Mouse (Mus musculus) adrenal gland, adult 2 months (tissue): ENCODE data around the gene Galc. TPM values are rescaled to one million over a fixed set of nuclear protein-coding genes. Genes with fewer than 3 reads are reported as not detected.

ENCODE experiments used
- DNase-seq: peaks from one replicate; pipeline ENCODE4 v3.0.0; 2021
- long read RNA-seq: library from polyadenylated mRNA; stranded (forward); transcript quantifications from one replicate; pipeline ENCODE4 v2.0.0, GENCODE M21; 2021
- polyA plus RNA-seq: library from polyadenylated mRNA; depleted of rRNA; stranded (reverse); fragments of >200 nt; gene quantifications from 2 replicates; pipeline ENCODE4 v1.2.3, GENCODE M21; 2012; rRNA removed
- total RNA-seq, 2 experiments: library from RNA; stranded (reverse); gene quantifications; 2 replicates each; pipeline ENCODE4 v1.2.3; 2021

The Galc gene
- total RNA-seq: 10 to 100 TPM; 13.8 to 17.6 TPM
- polyA plus RNA-seq: 5.4 and 7.3 TPM in 2 replicates
- long read RNA-seq, transcript Galc-201 (17 exons, 3,832 nt): major isoform, 5 of 7 reads
- long read RNA-seq, partial matches to known transcripts: 0 of 7 reads
- long read RNA-seq, other reads (novel, unspliced or antisense): 2 of 7 reads

- DNase-seq: peak; percentile 94
These were observed at the start of gene Galc for GRCm38 (mm10) chr12:98258845-98259517. TSS of gene Galc (minus strand) at chr12:98259459.

- no peak for DNase-seq
These were observed 48.1 kb upstream of the Galc start for GRCm38 (mm10) chr12:98307179-98307915.

- no peak for DNase-seq
These were observed 43.8 kb upstream of the Galc start for GRCm38 (mm10) chr12:98303013-98303412.

GRCm38 (mm10) chr12:98301980-98302379 is 42.7 kb upstream of the Galc start:
- no peak for DNase-seq

GRCm38 (mm10) chr12:98294241-98294640 is 35.0 kb upstream of the Galc start:
- DNase-seq: no peak

DNA sequence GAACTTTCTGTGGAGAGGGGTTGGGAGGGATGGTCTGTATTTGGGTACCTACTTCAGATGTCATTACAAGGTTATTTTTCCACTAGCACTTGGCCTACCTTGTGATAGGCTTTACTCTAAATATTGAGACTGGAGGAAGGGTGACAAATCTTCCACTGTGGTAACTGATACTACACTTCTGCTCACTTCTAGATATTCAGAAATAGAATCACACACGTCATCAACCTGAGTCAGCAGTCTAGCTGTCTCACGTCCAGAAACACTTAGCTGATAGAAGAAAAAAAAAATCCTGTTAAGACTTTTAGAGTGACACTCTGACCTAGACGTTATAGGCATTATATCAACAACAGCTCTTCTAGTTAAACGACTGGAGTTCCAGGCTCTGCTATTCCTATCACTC is 33.0 kb upstream of the Galc start:
- DNase-seq: no peak

- no peak for DNase-seq
These were observed 31.2 kb upstream of the Galc start for GRCm38 (mm10) chr12:98290475-98290874.

- no peak for DNase-seq
These were observed 25.2 kb upstream of the Galc start for GRCm38 (mm10) chr12:98284477-98284876.

DNA sequence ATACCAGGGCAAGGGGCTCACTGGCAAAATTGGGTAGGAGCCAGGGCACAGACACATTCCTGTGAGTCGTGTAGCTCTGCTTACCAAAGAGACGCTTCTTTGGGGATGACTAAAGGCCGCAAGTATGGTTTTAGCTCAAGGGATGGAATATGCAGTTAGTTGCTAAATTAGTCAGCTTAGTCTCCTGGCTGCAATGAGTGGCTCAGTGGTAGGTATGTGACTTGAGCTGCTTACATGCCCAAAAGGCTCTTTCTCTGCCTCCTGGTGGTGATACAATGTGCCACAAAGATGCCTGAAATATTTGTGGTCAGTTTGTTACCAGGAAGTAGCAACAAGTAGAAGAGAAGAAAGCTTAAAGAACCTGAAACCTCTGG is 24.2 kb upstream of the Galc start:
- DNase-seq: peak; percentile 8

- DNase-seq: peak; percentile 68
These were observed 23.7 kb upstream of the Galc start for GRCm38 (mm10) chr12:98282776-98283486.

GRCm38 (mm10) chr12:98280996-98281395 is 21.7 kb upstream of the Galc start:
- no peak for DNase-seq

- DNase-seq: peak; percentile 45
These were observed 21.3 kb upstream of the Galc start for GRCm38 (mm10) chr12:98280530-98280929.

GRCm38 (mm10) chr12:98272433-98272832 is 13.2 kb upstream of the Galc start:
- DNase-seq: no peak

DNA sequence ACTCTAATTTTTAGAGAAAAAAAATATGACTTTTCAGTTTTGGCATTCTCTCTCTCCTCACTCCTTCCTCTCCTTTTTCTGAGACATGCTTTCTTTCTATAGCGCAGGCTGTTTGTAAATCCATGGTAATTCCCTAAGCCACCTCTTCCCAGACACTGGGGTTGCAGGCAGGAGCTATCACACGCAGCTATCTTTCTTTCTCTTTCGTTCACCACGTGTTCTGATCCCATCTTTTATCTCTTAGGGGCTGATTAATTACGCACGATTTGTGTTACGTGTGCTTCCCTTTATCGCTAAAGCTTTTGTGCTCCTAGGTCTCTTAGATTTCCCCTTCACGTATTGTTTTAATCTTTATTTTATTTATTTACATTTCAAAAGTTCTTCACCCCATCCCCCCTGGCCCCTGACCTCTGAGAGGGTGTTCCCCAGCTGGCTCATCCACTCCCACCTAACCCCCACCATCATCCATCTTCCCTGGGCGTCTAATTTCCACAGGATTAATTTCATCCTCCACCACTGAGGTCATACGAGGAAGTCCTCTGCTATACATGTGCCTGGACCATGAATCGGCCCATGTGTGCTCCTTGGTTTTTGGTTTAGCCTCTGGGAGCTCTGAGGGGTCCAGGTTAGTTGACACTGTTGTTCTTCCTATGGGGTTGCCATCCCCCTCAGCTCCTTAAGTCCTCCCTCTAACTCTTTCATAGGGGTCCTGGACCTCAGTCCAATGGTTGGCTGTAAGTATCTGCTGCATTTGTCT is 11.7 kb upstream of the Galc start:
- DNase-seq: no peak

- no peak for DNase-seq
These were observed 10.8 kb upstream of the Galc start for GRCm38 (mm10) chr12:98269791-98270745.

- no peak for DNase-seq
These were observed 9.4 kb upstream of the Galc start, which contains the start of gene Gpr65 for GRCm38 (mm10) chr12:98268441-98269369. TSS of gene Gpr65 (plus strand) at chr12:98268635.

GRCm38 (mm10) chr12:98265697-98266096 is 6.4 kb upstream of the Galc start:
- no peak for DNase-seq

- no peak for DNase-seq
These were observed 226 bp upstream of the Galc start for GRCm38 (mm10) chr12:98259518-98259852.

DNA sequence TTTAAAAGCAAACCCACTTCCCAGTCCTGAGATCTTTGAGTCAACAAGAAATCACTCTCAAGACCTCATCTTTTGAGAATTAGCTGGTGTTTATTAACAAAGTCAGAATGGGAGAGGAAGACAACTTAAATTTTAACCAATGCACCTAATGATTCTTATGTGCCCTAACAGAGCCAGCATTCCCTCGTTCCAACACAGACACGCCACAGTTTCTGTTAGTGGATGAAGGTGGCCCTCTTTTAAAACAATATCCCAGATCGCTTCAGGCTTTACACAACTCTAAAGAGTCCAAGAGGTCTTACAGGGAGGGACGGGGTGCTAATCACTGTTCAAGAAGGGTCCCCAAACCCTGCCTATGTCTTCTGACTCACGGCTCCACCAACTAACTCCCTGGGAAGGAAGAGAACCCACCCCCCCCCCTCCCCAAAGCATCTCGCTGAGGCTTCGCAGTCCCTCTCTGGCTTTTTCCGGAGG is 851 bp downstream of the Galc start:
- no peak for DNase-seq
